Mouse (Mus musculus) right cerebral cortex, postnatal 25 days (tissue): Measurements from ENCODE around the gene Lyst.

ENCODE experiments used
- DNase-seq: peaks from one replicate; pipeline ENCODE4 v3.0.0; 2022

The Lyst gene

DNA sequence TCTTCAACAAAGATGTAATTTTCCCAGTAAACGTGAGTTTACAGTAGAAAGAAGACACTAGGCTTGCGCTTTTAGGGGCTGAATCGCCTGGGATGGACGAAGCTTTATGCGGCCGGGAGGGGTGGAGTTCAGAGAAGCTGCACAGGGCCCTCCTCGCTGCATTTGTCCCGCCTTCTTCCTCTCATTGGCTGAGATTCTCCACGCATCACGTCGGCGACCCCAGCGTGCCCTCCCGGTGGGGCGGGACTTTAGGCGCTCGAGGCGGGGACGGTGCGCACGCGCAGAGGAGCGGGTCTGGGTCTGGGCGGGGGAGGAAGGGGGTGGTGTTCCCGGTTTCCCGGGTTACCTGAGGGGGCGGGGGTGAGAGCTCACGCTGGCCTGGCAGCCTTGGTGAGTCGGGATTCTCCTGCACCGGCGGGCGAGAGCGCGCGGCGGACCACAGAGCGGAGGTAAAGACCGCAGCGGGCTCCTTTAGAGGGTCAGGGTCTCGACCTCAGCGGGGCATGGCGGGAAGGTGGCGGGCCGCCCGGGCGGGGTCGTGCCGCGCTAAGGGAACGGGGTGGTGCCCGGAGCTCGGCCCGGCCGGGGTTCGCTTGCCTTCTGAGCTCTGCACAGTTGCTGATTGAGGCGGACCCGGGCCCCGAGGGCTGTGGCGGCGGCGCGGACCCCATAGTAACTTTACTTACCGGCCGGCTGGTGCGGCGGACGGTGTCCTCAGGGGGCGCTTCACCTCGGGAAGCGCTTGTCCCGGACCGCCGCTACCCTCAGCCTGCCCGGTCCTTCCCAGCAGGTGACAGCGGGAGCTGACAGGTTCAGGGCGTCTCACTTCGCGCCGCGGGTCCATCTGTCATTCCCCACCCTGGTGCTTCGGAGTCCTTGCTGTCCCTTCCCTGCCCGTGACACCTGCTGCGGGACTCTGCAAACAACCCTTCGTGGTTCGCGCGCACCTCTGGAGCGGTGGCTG is at the start of gene Lyst:
Gene Lyst (plus strand): TSS at position 350 of the 964 bp plus-strand sequence.
- DNase-seq, result peak; percentile 98

DNA sequence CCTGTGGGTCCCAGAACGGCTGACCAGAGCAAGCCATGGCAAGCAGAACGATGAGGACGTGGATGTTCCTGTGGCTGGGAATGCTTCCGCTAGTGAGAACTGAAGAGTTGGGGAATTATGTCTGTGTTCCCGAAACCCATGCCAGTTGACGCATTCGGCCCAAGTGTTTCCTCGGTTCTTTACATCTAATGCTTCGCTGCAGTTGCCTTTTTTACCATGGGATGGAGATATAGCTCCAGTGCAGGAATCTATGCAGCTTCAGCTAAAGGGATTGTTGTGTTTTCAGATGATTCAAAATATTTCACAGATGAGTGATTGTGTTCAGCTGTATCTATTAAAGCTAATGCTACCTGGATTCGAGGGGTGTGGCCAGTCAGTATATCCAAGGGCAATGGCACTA is 47.1 kb upstream of the Lyst start:
- peak; percentile 16 for DNase-seq

DNA sequence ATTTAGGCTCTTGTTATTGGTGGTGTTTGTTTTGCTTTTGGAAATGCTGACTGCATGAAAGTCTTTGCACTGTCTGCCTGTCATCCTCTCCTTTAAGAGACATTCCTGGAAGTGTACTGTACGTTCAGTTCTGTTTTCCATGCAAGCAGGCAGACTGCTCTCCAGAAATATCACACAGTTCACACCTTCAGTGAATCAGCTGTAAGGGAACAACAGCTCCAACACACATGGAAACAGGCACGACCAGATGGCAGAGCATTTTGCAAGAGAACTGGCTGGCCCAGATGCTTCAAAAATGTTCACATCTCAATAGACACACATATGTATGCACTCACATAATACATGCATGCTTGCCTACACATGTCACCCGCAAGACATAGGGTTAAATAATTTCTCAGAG is 43.4 kb upstream of the Lyst start:
- peak; percentile 76 for DNase-seq

- no peak for DNase-seq
Observed at GRCm38 (mm10) chr13:13547889-13548288, 42.3 kb upstream of the Lyst start.

- no peak for DNase-seq
Observed at GRCm38 (mm10) chr13:13548431-13549190, 41.6 kb upstream of the Lyst start.

- no peak for DNase-seq
Observed at GRCm38 (mm10) chr13:13549687-13550660, 40.2 kb upstream of the Lyst start.

- DNase-seq, result no peak
Observed at GRCm38 (mm10) chr13:13552020-13552419, 38.2 kb upstream of the Lyst start.

- no peak for DNase-seq
Observed at GRCm38 (mm10) chr13:13553660-13554059, 36.5 kb upstream of the Lyst start.

DNA sequence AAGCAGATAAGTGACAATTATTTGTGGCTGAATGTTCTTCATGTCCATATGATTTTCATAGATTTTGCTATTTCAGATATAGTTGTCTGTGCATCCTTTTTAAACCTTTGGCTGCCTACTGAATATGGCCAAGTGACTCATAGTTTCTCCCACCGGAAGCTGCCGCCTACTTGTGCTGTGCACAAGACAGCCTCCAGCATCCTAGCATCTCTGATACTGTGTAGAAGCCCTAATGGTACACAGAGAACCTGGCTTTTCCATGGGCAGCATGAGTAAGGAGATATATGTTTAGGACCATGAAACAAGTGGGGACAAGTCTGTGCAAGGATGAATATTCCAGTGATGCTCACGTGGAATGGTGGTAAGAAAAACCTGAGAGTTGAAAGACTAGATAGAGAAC is 35.0 kb upstream of the Lyst start:
- peak; percentile 44 for DNase-seq

DNA sequence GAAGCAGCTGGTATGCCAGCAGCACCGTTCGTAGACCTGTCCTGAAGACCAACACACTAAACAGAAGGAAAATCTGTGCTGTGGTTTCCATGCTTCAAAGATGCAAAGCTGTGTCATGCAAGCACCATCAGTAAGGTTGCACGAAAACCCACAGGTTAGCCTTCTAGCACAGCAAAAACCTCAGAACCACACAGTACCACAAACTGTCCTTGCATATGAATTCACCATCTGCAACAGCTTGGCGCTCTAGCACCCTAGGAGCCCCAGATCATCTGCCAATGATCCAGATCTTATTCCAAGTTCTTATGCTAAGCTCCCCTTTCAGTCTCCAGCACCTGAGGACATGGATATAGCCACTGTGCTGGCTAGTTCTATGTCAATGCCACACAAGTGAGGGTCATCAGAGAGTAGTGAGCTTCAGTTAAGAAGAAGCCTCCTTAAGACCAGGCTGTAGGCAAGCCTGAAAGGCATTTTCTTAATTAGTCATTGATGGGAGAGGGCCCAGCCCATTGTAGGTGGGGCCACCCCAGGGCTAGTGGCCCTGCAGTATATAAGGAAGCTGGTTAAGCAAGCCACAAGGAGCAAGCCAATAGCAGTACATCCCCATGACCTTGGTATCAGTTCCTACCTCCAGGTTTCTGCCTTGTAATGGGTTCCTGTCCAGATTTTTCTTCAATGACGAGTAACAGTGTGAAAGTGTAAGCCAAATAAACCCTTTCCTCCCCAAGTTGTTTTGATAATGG is 33.0 kb upstream of the Lyst start:
- DNase-seq, result no peak

DNA sequence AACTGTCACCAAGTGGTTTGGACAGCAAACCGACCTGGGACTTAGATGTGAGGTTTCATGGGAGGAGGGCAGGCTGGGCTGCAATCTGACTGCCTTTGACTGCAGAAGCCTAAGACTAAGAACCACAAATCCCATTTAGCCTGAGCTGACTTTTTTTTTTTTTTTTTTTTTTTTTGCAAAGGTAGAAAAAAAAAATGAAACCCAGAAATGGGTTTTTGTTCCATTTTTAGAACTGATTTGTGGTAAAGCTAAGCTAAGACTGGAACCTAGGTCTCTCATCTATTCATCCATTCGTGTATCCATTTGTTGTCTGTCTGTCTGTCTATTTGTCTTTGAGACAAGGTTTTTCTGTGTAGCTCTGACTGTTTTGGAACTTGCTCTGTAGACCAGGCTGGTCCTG is 31.9 kb upstream of the Lyst start:
- DNase-seq, result no peak

DNA sequence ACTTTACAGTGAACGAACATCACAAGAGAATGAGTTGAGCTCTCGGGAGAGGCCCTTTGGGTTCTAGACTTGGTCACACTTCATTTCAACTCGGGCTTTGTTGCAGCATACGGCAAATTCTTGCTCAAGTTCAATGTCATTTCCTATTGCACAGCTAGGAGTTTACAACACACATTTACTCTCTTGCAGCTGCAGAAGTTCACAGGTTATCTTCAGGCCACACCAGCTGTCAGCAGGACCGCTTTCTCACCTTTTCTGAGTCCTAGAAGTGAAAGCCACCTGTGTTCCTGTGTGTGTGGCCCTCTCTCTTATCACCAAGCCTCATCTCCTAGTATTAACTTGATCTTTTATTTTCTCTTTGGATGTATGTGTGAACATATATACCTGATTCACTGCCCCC is 31.3 kb upstream of the Lyst start:
- no peak for DNase-seq

DNA sequence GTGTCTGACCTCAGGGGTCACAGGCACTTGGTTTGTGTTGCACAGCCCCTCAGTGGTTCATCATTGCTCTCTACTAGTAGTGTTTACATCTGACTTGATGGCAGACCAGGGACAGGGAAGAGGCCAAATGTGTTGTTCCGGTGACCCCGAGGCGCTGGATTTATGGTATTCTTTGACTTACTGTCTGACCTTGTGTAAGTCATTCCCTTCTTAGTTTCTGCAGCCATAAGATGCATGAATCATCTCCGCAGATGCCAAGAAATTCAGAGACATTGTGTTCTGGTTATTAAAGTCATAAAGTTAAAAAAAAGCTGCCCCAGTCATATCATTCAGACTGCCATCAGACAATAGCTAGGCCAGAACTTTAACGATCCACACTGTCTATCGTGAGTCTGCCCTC is 27.6 kb upstream of the Lyst start:
- no peak for DNase-seq

DNA sequence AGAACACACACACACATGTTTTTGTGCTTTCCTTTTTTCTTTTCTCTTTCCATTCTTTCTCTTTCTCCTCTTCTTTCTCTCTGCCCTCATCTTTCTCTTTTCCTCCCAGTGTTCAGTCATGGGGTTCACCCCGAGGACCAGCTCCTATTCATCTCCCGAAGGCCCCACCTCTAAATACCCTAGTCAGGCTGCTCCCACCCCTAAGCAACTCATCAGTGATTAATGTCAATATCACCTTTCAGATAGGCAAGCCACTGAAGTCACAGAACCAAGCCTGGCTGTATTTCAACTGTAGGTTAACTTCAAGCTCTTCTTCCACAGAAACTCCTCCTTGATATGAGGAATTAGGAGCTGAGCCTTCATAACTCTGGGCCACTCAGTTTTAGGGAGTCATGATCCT is 26.1 kb upstream of the Lyst start:
- no peak for DNase-seq

- no peak for DNase-seq
Observed at GRCm38 (mm10) chr13:13564541-13564940, 25.7 kb upstream of the Lyst start.

GRCm38 (mm10) chr13:13567640-13568039 is 22.6 kb upstream of the Lyst start:
- DNase-seq, result no peak

DNA sequence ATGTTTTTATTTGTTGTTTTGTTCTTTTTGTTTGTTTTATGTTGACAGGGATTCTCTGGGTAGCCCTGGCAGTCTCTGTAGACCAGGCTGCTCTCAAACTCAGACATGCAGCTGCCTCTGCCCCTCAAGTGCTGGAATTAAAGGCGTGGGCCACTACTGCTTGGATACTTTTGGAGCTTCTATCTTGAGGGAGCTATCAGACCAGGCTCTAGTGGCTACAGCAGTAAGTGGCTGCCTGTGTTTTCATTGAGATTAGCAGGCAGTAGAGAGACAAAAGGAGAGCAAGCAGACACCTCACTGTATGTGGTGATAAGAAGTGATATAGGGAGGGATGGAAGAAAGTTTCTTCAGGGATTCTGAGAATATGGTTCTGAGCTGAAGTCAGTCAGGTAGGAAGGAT is 21.4 kb upstream of the Lyst start:
- DNase-seq, result no peak

DNA sequence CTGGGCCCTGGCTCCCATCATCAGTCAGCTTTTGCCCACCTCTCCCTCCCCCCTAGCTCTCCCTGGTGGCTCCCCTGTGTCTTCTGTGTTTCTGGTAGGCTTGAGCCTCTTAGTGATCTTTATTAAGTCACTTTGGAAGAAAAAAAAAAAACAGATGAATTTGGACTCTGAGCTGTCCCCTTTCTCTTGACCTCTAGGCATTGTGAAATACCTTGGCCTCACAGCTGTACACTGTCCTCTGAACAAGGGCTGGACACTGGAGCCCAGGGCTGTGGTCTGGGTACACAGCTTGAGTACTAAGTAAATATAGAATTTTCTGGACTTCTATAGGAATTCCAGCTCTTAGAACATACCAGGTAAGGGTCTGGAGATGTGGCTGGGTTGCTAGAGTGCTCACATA is 20.6 kb upstream of the Lyst start:
- DNase-seq, result no peak

DNA sequence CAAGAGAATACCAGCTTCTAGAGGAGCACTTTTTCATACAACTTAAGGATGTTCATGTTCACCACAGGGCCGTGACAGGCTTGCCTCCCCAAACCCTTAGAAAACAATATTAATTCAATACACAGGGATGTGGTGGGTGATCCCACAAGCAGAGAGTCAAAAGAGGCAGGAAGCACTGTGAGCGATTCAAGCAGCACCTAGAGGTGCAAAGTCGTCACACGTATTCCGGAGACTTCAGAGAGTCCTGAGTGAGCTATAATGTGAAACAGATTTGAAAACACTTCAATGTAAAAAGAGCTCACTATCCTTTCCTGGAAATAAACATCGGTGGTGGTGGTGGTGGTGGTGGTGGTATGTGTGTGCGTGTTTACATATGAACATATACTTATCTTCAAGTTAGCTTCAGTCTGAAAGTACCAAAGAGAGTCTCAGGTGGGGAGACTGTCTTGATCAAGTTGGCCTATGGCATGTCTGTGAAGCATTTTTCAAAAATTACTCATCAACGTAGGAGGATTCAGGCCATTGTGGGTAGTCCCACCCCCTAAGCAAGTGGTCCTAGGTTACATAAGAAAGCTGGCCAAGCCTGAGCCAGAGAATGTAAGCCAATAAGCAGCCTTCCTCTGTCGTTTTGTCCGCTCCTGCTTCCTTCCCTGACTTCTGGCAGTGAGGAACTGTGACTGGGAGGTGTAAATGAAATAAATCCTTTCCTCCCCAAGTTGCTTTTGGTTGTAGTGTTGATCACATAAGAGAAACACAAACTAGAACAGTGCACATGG is 17.9 kb upstream of the Lyst start:
- no peak for DNase-seq

DNA sequence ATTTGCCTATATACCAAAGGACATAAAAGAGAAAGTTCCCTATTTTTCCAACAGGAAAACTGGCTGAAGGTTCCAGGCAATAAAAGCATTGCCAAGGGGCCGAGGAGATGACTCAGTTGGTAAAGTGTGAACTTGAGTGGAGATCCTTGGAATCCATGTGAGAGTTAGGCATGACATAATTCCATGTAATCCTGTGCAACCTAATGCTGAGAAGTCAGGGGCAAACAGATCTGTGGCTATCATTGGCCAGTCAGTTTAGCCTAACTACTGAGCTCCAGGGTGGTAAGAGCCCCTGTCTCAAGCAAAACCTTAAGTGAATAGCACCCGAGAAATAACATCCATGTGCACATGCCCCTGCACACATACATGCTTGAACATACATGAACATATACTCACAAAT is 17.3 kb upstream of the Lyst start:
- DNase-seq, result no peak

DNA sequence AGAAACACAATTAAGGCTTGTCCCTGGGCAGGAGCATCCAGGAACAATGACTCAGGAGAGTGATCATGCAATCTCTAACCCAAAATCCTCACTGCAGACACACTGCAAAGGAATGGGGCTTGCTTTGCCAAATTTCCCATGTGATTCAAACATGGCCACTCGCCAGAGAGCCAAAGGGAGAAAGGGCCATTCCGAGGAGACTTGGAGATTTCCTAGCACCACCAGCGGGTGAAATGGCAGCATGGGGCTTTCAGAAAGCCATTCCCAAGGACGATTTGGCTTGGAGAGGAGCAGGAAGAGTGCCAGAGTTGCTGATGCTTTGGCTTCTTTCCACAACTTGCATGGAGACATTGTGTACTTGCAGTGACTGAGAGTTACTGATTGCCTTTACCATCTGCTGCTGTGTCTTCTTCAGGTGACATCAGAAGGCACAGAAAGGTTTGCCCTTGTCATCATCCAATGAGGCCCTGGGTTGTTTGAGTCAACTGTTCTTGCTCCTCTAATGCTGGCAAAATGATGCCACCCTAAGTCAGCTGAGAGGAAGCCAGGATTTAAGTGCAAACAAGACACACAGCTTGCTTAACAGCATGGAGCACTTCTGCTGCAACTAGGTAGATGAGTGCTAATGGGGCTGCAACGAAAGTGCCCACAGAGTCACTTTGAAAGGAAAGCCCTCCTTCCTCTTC is 16.5 kb upstream of the Lyst start:
- peak; percentile 55 for DNase-seq
